Comparison of ENCODE assay signal across 8 mouse cellular contexts in genomic region chr8:125559066-125559653, GRCm38 (mm10). TPM values are rescaled to one million over a fixed set of nuclear protein-coding genes. Genes with fewer than 3 reads are reported as not detected.
DNase-seq lines count a peak whose midpoint lies in the region; ATAC-seq and TF ChIP-seq lines count a peak whose summit lies in the region.

No protein-coding gene starts in this region.

- TF ChIP-seq CTCF in spleen, adult 2 months (IDR thresholded peaks at IDR 0.05; ENCODE audit: extremely low read depth, insufficient read depth, insufficient read length, insufficient replicate concordance), result no peak
- TF ChIP-seq CTCF in liver, postnatal 0 days (IDR thresholded peaks at IDR 0.05; ENCODE audit: low read depth), result no peak

- no peaks in the 10 kb centered on the region for H3K36me3 ChIP-seq in spleen, adult 2 months (ENCODE audit: control insufficient read depth, insufficient read depth, low read length)
- H3K36me3 ChIP-seq in liver, postnatal 0 days (replicated peaks; ENCODE audit: insufficient read depth, low read length), result no peaks in the 10 kb centered on the region

- WGBS in spleen, adult 2 months, result 29% methylated on average over 5 of the region's 5 CpGs
- 57% methylated on average over 5 of the region's 5 CpGs for WGBS in liver, postnatal 0 days (ENCODE audit: insufficient replicate concordance)

- peak; percentile 89 for DNase-seq in heart, adult 11 months
- no peak for DNase-seq in heart, postnatal 10 days
- DNase-seq in spleen, adult 2 months (ENCODE audit: low read depth in 1 of 2, low spot score in 2 of 2), result no peak
- no peak for DNase-seq in spleen, postnatal 14 days (ENCODE audit: low spot score in 2 of 2)
- no peak for DNase-seq in liver, postnatal 0 days
- DNase-seq in ovary, postnatal 36 days (ENCODE audit: low spot score), result no peak
- no peak for DNase-seq in ovary, adult 18-20 months (ENCODE audit: low spot score)
- DNase-seq in testis, postnatal 10 days (ENCODE audit: low spot score), result no peak

- H3K4me1 ChIP-seq in spleen, adult 2 months (ENCODE audit: control insufficient read depth, insufficient read depth, insufficient read length), result peaks cover 39% of the 10 kb centered on the region
- peaks cover 38% of the 10 kb centered on the region for H3K4me1 ChIP-seq in liver, postnatal 0 days (ENCODE audit: insufficient read depth)

- H3K4me2 ChIP-seq in liver, postnatal 0 days (ENCODE audit: low read depth, low read length), result peak overlapping the region; percentile 62

- no peaks in the 10 kb centered on the region for H3K27me3 ChIP-seq in spleen, adult 2 months (ENCODE audit: control insufficient read depth, insufficient read depth, low read length)
- no peaks in the 10 kb centered on the region for H3K27me3 ChIP-seq in liver, postnatal 0 days (ENCODE audit: insufficient read depth, low read length)

- intact Hi-C loops in heart, postnatal 10 days (cut with DNase I), result loop anchor here (5.0 kb wide), 1 partner anchor 37 kb away; no protein-coding TSS in a partner anchor

- ATAC-seq in liver, postnatal 0 days, result no peak

- no peak for TF ChIP-seq EP300 in liver, postnatal 0 days (IDR thresholded peaks at IDR 0.05; ENCODE audit: low read depth)

- no peak for TF ChIP-seq POLR2A in spleen, adult 2 months (IDR thresholded peaks at IDR 0.05; ENCODE audit: low read depth, low read length)

- peak overlapping the region; percentile 97 for H3K27ac ChIP-seq in spleen, adult 2 months (ENCODE audit: insufficient read depth, low read length)
- peak overlapping the region; percentile 69 for H3K27ac ChIP-seq in liver, postnatal 0 days (ENCODE audit: low read depth)

- H3K9me3 ChIP-seq in liver, postnatal 0 days (ENCODE audit: low read length), result no peaks in the 10 kb centered on the region

- H3K9ac ChIP-seq in liver, postnatal 0 days (replicated peaks), result 0 out of 2 replicates have a peak overlapping the region, but pooled peaks have one; percentile 1

- H3K4me3 ChIP-seq in spleen, adult 2 months (ENCODE audit: extremely low read depth, insufficient read depth, insufficient read length), result peak overlapping the region; percentile 47; the same call in 1 of the 2 replicates
- no peak overlapping the region for H3K4me3 ChIP-seq in liver, postnatal 0 days (ENCODE audit: low read depth, low read length)

RNA-seq across cellular contexts. Expression of gene Sipa1l2, which starts 10.4 kb away (rescaled TPM):
- 10 to 100 TPM; 52.7 to 67.3 TPM for total RNA-seq in heart, postnatal 10 days (2021)
- polyA plus RNA-seq in spleen, adult 2 months (2012; rRNA removed), result 9.7 and 12.1 TPM in 2 replicates
- 0.44 and 0.47 TPM in 2 replicates for polyA plus RNA-seq in liver, postnatal 0 days (2015; fragmentation: Nextera tagmentation; extraction: Ambion mirVana)
